Mouse (Mus musculus) neural tube, embryonic 10.5 days (tissue): Measurements from ENCODE around the gene Zfp36.
A peak's percentile ranks its signal among the peaks of the same experiment; 100 is the strongest.

Experiments
- DNase-seq: peaks from one replicate; pipeline ENCODE4 v3.0.0-alpha.2; 2017; ENCODE audit warnings: low spot score; ENCODE audit errors: extremely low spot score

The Zfp36 gene

GRCm38 (mm10) chr7:28385196-28385595, 5.1 kb upstream of the Zfp36 start:
- DNase-seq = no peak

GRCm38 (mm10) chr7:28384162-28384561, 4.1 kb upstream of the Zfp36 start:
- DNase-seq = no peak

- DNase-seq = no peak
Observed at GRCm38 (mm10) chr7:28383606-28384005, 3.6 kb upstream of the Zfp36 start.

GRCm38 (mm10) chr7:28382981-28383396, 2.9 kb upstream of the Zfp36 start:
- DNase-seq = no peak

- no peak for DNase-seq
Observed at GRCm38 (mm10) chr7:28382347-28382951, 2.4 kb upstream of the Zfp36 start.

GRCm38 (mm10) chr7:28381938-28382337, 1.9 kb upstream of the Zfp36 start:
- peak; percentile 71 for DNase-seq

GRCm38 (mm10) chr7:28381017-28381790, 1.2 kb upstream of the Zfp36 start:
- DNase-seq = peak; percentile 49

GRCm38 (mm10) chr7:28378769-28379651, 1.0 kb downstream of the Zfp36 start:
- DNase-seq = peak; percentile 87

- no peak for DNase-seq
Observed at GRCm38 (mm10) chr7:28378066-28378690, 1.9 kb downstream of the Zfp36 start.

- no peak for DNase-seq
Observed at GRCm38 (mm10) chr7:28377190-28378065, 2.6 kb downstream of the Zfp36 start.

- peak; percentile 66 for DNase-seq
Observed at GRCm38 (mm10) chr7:28376011-28376771, 3.9 kb downstream of the Zfp36 start.

GRCm38 (mm10) chr7:28375176-28375921, 4.7 kb downstream of the Zfp36 start:
- peak; percentile 86 for DNase-seq

- DNase-seq = peak; percentile 13
Observed at GRCm38 (mm10) chr7:28374647-28375046, 5.4 kb downstream of the Zfp36 start.

- peak; percentile 16 for DNase-seq
Observed at GRCm38 (mm10) chr7:28373891-28374495, 6.1 kb downstream of the Zfp36 start.

- DNase-seq = peak; percentile 71
Observed at GRCm38 (mm10) chr7:28373131-28373581, 6.9 kb downstream of the Zfp36 start.

- DNase-seq = peak; percentile 99
Observed at GRCm38 (mm10) chr7:28372251-28373108, 7.6 kb downstream of the Zfp36 start, which contains the start of gene Plekhg2. Gene Plekhg2 (minus strand): TSS chr7:28372599.

GRCm38 (mm10) chr7:28371514-28371989, 8.5 kb downstream of the Zfp36 start:
- peak; percentile 65 for DNase-seq
